Mouse (Mus musculus): ENCODE results near the gene Slc16a2.

DNA sequence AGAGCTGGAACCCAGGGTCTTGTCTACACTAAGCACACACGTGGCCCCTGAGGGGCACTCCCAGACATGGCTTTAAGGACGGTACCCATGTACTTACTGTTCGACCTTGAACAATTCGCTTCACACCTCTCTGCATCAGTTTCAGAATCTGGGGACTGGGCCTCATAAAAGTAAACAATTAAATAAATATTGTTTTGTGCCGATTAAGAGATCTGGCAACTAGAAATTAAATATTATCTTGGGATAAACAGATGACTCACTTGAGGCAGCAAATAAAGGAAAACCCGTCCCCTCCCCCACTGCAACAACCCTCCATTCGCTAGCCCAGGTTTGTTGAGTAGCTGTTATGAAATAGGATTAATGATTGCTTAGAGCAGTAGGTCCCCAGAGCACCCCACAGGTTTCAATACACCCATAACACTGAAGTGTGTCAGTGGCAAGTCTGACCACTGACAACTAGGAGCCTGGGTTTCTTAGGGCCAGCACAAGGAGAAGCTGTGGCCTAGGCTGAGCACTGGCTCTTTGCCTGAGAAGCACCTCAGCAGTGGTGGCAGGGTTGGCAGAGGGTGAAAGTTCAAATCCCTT is 87.7 kb downstream of the Slc16a2 start:
- TF ChIP-seq CTCF (IDR thresholded peaks at IDR 0.05; ENCODE audit: low read depth) (no peak), EP300 (IDR thresholded peaks at IDR 0.05; ENCODE audit: low read depth) (no peak)

Data from liver, embryonic 14.5 days (tissue).